Mouse (Mus musculus) cerebellum, postnatal 14 days (tissue): ENCODE data around the gene Srp54b.
"Not testable (repeated sequence)": the region's sequence is repeated elsewhere in the genome, so short reads cannot be mapped to it uniquely, and the experiment has no call there.

Experiments
- DNase-seq, 2 experiments: peaks; one replicate each; pipeline ENCODE4 v3.0.0; 2021; ENCODE audit warnings: mixed read lengths in 2 of 2

Srp54b gene

GRCm38 (mm10) chr12:55154559-55155448, at the start of gene Srp54b:
Gene Srp54b (plus strand): TSS chr12:55155104.
- not testable (repeated sequence) for DNase-seq

GRCm38 (mm10) chr12:55112616-55113015, 42.3 kb upstream of the Srp54b start:
- DNase-seq: not testable (repeated sequence)

DNA sequence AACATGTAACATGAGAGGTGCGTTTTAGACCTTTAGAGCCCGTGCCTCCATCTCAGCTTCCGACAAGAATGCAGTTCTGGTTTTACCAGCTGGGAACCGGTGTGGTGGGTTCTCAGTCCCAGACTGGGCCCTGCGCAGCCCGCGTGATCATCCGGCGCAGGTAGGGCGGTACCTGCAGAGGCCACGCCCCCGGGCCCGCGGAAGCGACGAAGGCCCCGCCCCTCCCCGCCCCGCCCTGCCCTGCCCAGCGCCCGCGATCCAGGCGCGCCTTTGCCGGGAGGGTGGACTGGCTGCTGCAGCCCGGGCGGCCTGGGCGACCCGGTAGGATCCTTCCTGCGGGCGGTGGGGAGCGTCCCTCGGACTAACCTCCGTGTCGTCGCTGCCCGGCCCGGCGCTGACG, 30.7 kb upstream of the Srp54b start, which contains the start of gene Fam177a:
TSS of gene Fam177a (plus strand) at position 228 of the 400 bp plus-strand sequence.
- not testable (repeated sequence) for DNase-seq

DNA sequence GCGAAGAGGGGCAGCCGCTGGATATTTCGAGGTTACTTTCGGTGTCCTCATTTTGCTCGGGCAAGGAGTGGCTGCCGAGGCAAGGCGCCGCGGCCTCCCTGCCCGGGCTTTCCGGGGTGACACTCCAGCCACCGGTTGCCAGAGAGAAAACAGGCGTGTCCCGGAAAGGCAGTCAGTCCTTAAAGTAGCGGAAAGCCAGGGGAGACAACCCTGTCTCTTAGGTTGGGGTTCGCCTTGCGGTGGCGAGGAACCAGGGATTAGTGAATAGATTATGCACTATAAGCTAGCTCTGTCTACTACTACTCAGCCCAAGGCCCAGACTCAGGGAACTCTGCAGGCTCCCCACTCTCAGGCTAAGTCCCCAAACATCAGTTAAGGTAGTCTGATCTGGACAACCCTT, 30.2 kb upstream of the Srp54b start:
- not testable (repeated sequence) for DNase-seq

DNA sequence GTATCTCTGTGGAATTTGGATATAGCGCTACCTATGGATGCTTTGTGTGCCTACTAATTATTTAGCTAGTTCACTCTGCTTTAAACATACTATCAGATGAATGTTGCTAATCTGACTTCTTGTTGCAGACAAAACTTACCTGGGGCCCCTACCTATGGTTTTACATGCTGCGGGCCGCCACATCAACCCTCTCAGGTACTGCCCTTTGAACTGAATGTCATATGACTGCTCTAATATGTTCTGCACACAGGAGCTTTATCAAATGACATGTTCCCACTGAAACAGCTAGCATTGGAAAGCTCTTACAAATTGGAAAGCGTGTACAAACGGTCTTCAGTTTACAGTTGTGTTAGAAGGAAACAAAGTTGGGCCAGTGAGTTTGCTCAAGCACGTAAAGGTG, 19.4 kb upstream of the Srp54b start:
- DNase-seq: not testable (repeated sequence)

DNA sequence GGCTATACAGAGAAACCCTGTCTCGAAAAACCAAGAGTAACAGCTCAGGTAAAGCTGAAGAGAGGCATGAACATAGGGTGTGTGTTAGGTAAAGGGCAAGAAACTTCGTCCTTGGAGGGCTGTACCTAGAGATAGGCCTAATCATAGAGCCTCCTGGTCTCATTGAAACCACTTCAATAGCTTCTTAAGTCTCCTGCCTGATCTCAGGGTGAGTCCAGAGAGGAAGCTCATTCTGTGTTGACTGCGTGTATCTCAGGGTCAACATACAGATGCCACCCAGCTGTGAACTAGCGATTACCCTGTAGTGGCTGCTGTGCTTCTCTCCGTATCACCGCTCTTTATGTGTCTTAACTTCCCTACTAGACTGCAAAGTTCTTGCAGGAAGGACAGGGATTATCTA, 17.0 kb upstream of the Srp54b start:
- not testable (repeated sequence) for DNase-seq

- not testable (repeated sequence) for DNase-seq
These were observed 512 bp downstream of the Srp54b start for GRCm38 (mm10) chr12:55155449-55155783.

DNA sequence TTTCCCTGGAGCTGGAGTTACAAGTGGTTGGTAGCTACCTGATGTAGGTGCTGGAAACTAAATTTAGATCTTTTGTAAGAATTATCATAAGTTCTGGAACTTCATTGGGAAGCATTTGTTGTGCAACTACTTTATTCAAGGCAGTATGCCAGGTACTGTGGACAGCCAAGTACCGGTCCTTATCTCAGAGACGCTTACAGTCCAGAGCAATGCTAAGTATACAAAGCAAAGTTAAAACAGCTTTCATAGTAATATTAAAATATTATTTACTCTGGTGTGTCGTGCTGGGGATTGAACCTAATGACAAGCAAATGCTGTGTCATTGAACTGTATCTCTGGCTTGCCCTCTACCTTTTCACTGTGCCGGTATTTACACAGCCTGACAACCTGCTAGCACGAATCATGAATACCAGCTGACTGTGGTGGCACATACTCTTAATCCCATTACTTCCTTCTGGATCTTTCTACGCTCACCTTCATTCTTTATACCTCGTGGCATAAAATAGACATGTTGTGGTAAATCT, 12.2 kb downstream of the Srp54b start:
- not testable (repeated sequence) for DNase-seq

GRCm38 (mm10) chr12:55187686-55188085, 32.8 kb downstream of the Srp54b start:
- not testable (repeated sequence) for DNase-seq

- not testable (repeated sequence) for DNase-seq
These were observed 34.2 kb downstream of the Srp54b start for GRCm38 (mm10) chr12:55189127-55189526.

GRCm38 (mm10) chr12:55199306-55199705, 44.4 kb downstream of the Srp54b start, which contains the start of gene 1700047I17Rik2:
Gene 1700047I17Rik2 (plus strand): TSS chr12:55199592.
- not testable (repeated sequence) for DNase-seq

GRCm38 (mm10) chr12:55199799-55200198, 44.9 kb downstream of the Srp54b start:
- not testable (repeated sequence) for DNase-seq

DNA sequence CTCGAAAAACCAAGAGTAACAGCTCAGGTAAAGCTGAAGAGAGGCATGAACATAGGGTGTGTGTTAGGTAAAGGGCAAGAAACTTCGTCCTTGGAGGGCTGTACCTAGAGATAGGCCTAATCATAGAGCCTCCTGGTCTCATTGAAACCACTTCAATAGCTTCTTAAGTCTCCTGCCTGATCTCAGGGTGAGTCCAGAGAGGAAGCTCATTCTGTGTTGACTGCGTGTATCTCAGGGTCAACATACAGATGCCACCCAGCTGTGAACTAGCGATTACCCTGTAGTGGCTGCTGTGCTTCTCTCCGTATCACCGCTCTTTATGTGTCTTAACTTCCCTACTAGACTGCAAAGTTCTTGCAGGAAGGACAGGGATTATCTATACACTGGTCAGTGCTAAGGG, 58.0 kb downstream of the Srp54b start:
- DNase-seq: not testable (repeated sequence)

GRCm38 (mm10) chr12:55229626-55230519, 75.0 kb downstream of the Srp54b start, which contains the start of gene Srp54c:
Gene Srp54c (plus strand): TSS chr12:55230168.
- not testable (repeated sequence) for DNase-seq

- peak; percentile 4 to 5 for DNase-seq
These were observed 75.6 kb downstream of the Srp54b start for GRCm38 (mm10) chr12:55230520-55230861.
